Mouse (Mus musculus): ENCODE results near the gene Kcna1.

The Kcna1 gene

GRCm38 (mm10) chr6:126597741-126598140, 48.4 kb downstream of the Kcna1 start:
- DNase-seq = no peak

DNA sequence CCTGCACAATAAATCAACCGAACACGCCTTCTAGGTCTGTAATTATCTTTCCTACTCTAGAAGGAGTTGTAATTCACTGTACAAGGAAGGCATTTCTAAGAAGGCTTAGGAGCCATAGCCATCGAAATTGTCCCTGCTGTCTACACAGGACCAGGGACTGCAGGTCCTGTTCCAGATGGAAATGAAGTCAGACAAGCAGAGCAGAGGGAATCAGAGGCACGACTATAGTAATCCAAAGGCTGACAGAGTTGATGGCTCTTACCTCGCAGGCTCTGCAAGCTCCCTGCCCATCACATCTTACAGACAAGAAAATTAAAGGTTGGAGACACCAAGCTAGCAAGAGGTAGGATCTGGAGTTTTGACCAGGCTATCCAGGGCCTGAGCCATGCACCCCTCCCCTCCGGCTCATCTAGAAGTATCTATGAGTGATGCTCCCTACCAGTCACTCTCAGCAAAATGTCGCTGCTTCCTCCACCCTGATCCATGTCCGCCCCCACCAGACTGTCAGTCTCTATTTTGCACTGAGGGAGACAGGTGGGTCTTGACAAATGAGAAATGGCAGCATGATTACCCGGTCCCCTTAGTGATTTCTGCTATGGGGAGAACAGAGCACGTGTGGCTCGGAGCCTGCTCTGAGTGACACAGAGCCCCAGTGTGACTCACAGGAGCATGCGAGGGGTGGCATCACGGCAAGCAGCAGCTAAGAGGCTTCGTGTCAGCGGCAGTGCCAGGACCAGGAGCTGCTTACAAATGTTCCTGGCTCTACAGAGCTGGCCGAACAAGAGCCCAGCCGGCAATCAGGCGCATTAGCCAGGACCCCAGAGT, 50.2 kb downstream of the Kcna1 start:
- DNase-seq = peak; percentile 57 to 60

GRCm38 (mm10) chr6:126595130-126595529, 51.1 kb downstream of the Kcna1 start:
- no peak for DNase-seq

DNA sequence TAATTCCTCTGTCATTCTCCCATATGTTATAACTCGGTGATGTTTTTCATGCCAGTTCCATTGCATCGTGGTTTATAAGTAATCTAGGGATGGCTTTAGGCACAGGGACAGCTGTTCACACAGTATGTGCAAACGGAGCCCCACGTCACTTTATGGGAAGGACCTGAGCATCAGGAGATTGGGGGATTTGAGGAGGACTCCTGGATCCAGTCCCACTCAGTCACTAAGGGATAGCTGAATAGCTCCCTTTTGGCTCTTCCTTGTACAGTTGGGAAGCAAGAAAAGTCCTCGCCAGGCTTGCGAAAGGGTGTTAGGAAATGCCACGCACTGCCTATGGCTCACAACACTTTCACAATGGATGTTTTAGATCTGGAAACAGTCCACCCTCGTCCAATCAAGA, 51.8 kb downstream of the Kcna1 start:
- DNase-seq = no peak

- no peak for DNase-seq
Observed at GRCm38 (mm10) chr6:126593336-126593735, 52.8 kb downstream of the Kcna1 start.
